Mouse (Mus musculus) spleen, embryonic (tissue): ENCODE measurements around the gene Usp39.

Experiments used
- CTCF ChIA-PET: fragments of 350-600 bp; sonication (Branson Sonifier 250); formaldehyde crosslinking; loops from one replicate; lab custom pipeline; 2022; lab: Charles Lee

Usp39 gene

GRCm38 (mm10) chr6:72373184-72373583 is 28.2 kb upstream of the Usp39 start:
- CTCF ChIA-PET, result no interaction called here

DNA sequence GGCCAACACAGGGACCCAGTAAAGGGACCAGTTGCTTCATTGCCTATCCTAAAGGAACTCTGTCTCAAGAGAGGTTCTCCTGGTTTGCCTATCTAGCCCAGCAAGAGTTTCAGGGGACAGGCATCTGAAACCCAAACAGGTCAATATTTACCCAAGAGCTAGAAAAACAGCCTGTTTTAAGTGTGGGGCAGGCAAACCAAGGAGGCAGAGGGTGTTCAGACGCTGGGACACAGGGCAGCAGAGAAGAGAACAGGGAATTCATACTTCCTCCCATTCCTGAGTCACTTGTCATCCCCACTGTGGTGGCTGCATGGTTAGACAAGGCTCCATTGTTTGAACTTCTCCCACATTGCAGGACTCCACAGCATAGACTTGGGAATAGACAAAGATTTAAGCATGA is 26.6 kb upstream of the Usp39 start:
- CTCF ChIA-PET, result no interaction called here

GRCm38 (mm10) chr6:72371147-72371546 is 26.2 kb upstream of the Usp39 start:
- CTCF ChIA-PET, result no interaction called here

DNA sequence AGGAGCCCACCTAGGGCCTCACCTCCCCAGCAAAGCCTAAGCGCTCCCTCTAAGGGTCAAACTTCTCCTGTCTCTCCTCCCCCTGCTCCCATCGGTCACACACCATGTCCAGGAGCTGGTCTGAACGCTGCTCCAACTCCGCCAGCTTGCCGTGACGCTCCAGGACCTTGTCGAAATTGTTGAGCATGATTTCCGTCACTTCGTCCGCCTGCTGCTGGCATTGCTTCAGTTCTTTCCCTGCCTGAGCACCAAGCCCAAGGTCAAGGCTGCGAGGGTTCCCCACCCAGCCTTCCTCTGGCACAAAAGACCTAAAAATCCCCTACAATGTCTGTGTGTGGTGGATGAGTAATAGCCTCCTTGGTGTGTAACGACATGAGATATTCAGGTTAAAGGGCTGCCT is 25.1 kb upstream of the Usp39 start:
- CTCF ChIA-PET, result no interaction called here

DNA sequence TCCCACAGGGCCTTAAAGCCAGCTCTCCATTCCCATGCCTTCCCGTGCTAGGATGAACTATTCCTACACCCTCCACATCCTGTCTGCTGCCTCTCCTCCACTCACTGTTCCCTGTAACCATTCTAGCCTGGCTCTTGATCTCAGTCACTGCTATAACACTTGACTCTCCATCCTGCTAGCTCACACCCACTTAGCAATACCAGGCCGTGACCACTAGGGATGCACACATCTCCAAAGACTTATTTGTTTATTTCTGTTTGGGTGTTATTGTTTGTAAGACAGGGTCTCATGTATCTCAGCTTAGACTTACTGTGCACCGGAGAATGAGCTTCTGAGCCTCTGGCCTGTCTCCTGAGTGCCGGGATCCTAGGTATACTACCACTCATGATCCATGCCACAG is 24.6 kb upstream of the Usp39 start:
- CTCF ChIA-PET, result no interaction called here

GRCm38 (mm10) chr6:72367460-72367974 is 22.5 kb upstream of the Usp39 start:
- CTCF ChIA-PET, result interaction anchor here (0.8 to 0.9 kb wide), 2 partner anchors 14 to 735 kb away, joined by 4 to 11 read pairs; partner anchors contain the start of gene Kdm3a

DNA sequence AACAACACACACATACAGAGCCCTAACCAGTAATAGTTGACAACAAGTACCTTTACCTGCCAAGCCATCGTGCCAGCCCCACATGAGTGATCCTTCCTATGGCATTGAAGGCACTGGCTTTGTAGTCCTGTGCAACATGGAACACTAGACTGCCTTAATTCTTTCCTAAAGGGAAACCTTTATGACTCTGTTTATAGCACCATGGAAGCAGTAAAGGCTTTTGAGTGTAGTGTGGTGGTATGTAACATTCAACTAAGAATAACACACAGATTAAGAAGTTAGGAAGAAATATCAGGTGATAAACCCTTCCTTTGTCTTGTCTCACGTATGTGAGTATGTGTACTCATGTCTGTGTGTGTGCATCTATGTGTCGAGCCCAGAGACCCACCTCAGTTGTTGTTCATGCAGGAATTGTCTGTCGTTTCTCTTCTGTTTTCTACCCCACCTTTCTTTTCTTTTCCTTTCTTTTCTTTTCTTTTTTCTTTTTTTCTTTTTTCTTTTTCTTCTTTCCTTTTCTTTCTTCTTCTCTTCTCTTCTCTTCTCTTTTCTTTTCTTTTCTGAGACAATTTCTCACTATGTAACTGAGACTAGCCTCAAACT is 22.0 kb upstream of the Usp39 start, which contains the start of gene Rnf181:
Rnf181 (minus strand) TSS at position 113 of the 600 bp plus-strand sequence.
- CTCF ChIA-PET, result interaction anchor here (0.8 to 0.9 kb wide), 2 partner anchors 14 to 734 kb away, joined by 4 to 11 read pairs; partner anchors contain the start of gene Kdm3a

DNA sequence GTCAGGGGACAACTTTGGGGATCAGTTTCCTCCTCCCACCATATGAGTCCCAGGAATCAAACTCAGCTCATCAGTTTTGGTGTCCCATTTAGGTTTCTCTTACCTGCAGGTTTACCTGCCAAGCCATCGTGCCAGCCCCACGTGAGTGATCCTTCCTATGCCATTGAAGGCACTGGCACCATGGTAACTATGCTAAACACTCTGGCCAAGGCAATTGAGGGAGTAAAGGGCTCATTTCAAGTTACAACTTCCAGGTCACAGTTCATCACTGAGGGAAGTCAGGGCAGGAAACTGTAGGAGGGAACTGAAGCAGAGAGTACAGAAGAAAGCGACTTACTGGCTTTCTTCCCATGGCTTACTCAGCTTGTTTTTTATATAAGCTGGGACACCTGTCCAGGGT is 21.3 kb upstream of the Usp39 start:
- CTCF ChIA-PET, result no interaction called here

GRCm38 (mm10) chr6:72364985-72365384 is 20.0 kb upstream of the Usp39 start:
- CTCF ChIA-PET, result interaction anchor here (0.6 to 0.7 kb wide), 2 partner anchors 10 to 26 kb away, joined by 5 to 9 read pairs; partner anchors contain the start of gene Vamp8

- CTCF ChIA-PET, result interaction anchor here (0.5 to 1.5 kb wide), 5 partner anchors 11 to 474 kb away, joined by 3 to 5 read pairs (median 3); no protein-coding TSS in a partner anchor
Measured at GRCm38 (mm10) chr6:72364009-72364408, 19.0 kb upstream of the Usp39 start.

DNA sequence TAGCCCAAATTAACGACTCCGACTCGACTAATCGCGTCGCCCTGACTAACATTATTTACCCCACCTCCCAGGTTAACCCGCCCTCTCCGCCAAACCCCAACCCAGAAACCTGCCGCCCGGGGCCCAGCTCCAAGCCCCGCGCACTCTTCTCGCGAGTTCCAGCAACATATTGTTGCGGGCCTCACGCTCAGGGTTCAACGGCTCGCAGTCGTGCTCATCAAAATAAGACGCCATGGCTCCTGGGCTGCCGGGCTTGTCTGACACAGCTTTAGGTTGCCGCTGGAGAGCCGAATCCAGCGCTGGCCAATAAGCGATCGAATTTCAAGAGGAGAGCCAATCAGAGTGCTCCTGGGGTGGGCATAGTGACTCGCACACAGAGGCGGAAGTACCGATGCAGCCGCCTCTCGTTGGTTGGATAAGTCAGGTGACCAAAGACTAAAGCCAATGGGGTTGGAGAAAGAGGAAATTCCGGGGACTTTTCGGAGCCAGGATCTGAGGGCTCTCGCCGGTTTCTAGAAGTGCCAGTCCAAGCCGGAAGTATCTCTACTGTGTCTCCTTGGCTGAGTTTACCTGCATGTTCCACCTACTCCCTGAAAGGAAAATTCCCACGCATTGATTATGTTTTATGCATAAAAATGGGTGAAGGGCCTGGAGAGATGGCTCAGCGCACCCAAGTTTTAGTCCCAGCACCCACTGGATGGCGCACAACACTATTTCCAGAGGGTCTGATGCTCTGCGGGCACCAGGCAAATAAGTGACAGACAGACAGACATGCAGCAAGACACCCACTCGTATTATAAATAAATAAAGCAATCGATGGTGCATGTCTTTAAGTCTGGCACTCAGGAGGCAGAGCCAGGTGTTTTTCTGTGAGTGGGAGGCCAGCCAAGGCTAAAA is 17.4 kb upstream of the Usp39 start:
- CTCF ChIA-PET, result no interaction called here

- CTCF ChIA-PET, result no interaction called here
Measured at GRCm38 (mm10) chr6:72361121-72361551, 16.2 kb upstream of the Usp39 start.

GRCm38 (mm10) chr6:72360599-72360935 is 15.6 kb upstream of the Usp39 start:
- CTCF ChIA-PET, result no interaction called here

- CTCF ChIA-PET, result no interaction called here
Measured at GRCm38 (mm10) chr6:72359891-72360598, 15.1 kb upstream of the Usp39 start.

- CTCF ChIA-PET, result no interaction called here
Measured at GRCm38 (mm10) chr6:72359343-72359742, 14.4 kb upstream of the Usp39 start.

DNA sequence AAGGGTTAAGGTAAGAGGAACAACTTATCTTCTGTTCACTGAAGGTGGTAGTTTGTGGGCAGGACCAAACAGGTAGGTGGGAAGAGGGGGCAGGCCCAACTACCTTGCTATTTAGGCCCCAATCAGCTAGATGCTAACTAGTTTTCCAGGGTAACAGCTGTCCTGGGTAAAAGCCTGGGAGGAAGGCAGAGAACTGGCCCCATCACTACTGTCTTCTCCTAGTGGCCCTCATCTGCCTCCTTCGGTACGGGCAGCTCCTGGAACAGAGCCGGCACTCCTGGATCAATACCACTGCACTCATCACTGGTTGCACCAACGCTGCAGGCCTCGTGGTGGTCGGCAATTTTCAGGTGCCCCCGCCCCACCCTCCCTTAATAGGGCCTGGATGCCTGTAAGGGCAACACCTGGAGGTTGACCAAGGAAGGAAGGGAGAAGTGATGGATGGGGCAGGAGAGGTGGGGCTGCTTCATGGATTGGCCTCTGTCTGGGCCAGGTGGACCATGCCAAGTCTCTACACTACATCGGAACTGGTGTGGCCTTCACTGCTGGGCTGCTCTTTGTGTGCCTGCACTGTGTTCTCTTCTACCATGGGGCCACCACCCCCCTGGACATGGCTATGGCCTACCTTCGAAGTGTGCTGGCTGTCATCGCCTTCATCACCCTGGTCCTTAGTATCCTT is 13.2 kb upstream of the Usp39 start:
- CTCF ChIA-PET, result interaction anchor here (0.7 kb wide), 2 partner anchors 10 to 23 kb away, joined by 3 to 5 read pairs; no protein-coding TSS in a partner anchor

- CTCF ChIA-PET, result interaction anchor here (0.7 kb wide), 2 partner anchors 10 to 24 kb away, joined by 3 to 5 read pairs; no protein-coding TSS in a partner anchor
Measured at GRCm38 (mm10) chr6:72357164-72358079, 12.4 kb upstream of the Usp39 start.

GRCm38 (mm10) chr6:72356001-72356532 is 11.1 kb upstream of the Usp39 start:
- CTCF ChIA-PET, result interaction anchor here (0.5 kb wide), 1 partner anchor 87 kb away, joined by 3 read pairs; no protein-coding TSS in a partner anchor
